Mouse (Mus musculus): ENCODE measurements around the gene Polr1e. TPM values are rescaled to one million over a fixed set of nuclear protein-coding genes. Genes with fewer than 3 reads are reported as not detected.
"Not testable (repeated sequence)": the region's sequence is repeated elsewhere in the genome, so short reads cannot be mapped to it uniquely, and the experiment has no call there.

Polr1e gene
- polyA plus RNA-seq, 1 experiment from 2014 or later = 26.8 TPM

DNA sequence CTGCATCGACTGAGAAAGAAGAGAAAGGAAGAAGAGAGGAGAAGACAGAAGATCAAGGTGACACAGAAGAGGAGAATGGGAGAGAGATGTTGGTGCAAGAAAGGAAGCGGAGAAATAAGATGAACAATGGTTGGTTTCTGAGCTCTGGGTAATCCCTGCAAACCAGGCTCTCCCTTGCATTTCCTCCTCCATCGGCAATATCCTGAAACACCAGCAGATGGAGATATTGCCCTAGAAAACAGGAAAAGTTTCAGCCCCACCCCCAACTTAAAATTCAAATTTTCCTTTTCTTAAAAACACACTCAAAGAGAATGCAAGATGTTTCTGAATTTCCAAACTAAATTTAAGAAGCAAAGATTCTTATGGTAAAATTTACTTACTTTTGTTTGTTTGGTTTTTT is 2.8 kb upstream of the Polr1e start:
- Histone ChIP-seq H3K4me1 (ENCODE audit: control insufficient read depth, insufficient read depth, low read depth, low read length) (peaks cover 28% of the 10 kb centered on the region), H3K27ac (ENCODE audit: low read depth, low read length) (no peak overlapping the region), H3K4me3 (ENCODE audit: low read length) (no peak overlapping the region), H3K9me3 (ENCODE audit: control insufficient read depth, low read length) (no peaks in the 10 kb centered on the region), H3K9ac (ENCODE audit: low read depth, low read length) (peak overlapping the region; percentile 47; the same call in 1 of the 2 replicates), H3K4me2 (ENCODE audit: low read length) (no peak overlapping the region), H3K27me3 (replicated peaks; ENCODE audit: control insufficient read depth, insufficient read depth, low read length) (no peaks in the 10 kb centered on the region), H3K36me3 (ENCODE audit: control insufficient read depth, insufficient read depth, low read length) (no peaks in the 10 kb centered on the region)
- ATAC-seq = no peak
- 11% methylated on average over 3 of the region's 3 CpGs for WGBS

DNA sequence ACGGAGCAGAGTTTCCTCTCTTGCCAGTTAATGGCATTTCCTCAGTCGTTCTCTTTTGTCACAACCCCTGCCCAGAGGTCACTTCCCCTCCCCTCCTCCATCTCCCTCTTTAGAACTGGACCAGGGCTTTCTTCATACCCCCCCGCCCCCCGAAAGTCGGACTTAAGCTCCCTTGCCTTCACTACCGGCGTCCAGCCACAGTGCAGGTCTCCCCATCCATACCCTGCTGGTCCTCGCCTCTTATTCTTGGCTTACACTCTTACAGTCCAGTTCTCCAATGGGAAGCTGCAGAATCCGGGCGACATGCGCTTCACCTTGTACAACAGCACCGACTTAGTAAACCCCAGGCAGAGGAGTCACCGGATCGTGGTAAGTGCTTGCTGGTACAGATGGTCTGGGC is 626 bp downstream of the Polr1e start:
- Histone ChIP-seq H3K27ac (ENCODE audit: low read depth, low read length) (peak overlapping the region; percentile 8; the same call in 1 of the 2 replicates), H3K4me3 (ENCODE audit: low read length) (peak overlapping the region; percentile 73), H3K4me1 (ENCODE audit: control insufficient read depth, insufficient read depth, low read depth, low read length) (peaks cover 19% of the 10 kb centered on the region), H3K9me3 (ENCODE audit: control insufficient read depth, low read length) (no peaks in the 10 kb centered on the region), H3K27me3 (replicated peaks; ENCODE audit: control insufficient read depth, insufficient read depth, low read length) (no peaks in the 10 kb centered on the region), H3K4me2 (ENCODE audit: low read length) (peak overlapping the region; percentile 95), H3K9ac (ENCODE audit: low read depth, low read length) (peak overlapping the region; percentile 71), H3K36me3 (ENCODE audit: control insufficient read depth, insufficient read depth, low read length) (0 out of 2 replicates have a peak, but pooled peaks cover 3% of the 10 kb centered on the region)
- ATAC-seq = peak; percentile 38
- 2% methylated on average over 14 of the region's 14 CpGs for WGBS

DNA sequence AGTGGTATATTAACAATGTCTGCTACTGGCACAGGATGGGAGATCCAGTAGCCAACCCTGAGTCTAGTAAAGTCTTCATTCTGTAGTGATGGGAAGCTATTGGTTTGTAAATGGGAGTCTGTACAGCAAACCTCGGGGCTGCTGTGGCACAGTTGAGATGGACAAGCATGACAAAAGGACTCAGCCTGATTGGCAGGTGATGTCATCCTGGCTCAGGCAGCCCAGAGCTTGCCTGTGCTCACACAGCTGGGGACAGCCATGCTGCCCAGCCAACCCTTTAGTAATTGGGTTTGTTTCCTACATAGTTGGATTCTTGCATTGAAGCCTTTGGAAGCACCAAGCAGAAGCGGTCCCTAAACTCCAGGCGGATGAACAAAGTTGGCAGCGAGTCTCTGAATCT is 8.1 kb downstream of the Polr1e start:
- Histone ChIP-seq H3K4me2 (ENCODE audit: low read length) (no peak overlapping the region), H3K4me3 (ENCODE audit: low read length) (no peak overlapping the region), H3K4me1 (ENCODE audit: control insufficient read depth, insufficient read depth, low read depth, low read length) (no peaks in the 10 kb centered on the region), H3K27ac (ENCODE audit: low read depth, low read length) (no peak overlapping the region), H3K27me3 (replicated peaks; ENCODE audit: control insufficient read depth, insufficient read depth, low read length) (no peaks in the 10 kb centered on the region), H3K36me3 (ENCODE audit: control insufficient read depth, insufficient read depth, low read length) (peaks cover 16% of the 10 kb centered on the region), H3K9ac (ENCODE audit: low read depth, low read length) (no peak overlapping the region), H3K9me3 (ENCODE audit: control insufficient read depth, low read length) (no peaks in the 10 kb centered on the region)
- ATAC-seq = no peak
- 86% methylated on average over 4 of the region's 4 CpGs for WGBS

DNA sequence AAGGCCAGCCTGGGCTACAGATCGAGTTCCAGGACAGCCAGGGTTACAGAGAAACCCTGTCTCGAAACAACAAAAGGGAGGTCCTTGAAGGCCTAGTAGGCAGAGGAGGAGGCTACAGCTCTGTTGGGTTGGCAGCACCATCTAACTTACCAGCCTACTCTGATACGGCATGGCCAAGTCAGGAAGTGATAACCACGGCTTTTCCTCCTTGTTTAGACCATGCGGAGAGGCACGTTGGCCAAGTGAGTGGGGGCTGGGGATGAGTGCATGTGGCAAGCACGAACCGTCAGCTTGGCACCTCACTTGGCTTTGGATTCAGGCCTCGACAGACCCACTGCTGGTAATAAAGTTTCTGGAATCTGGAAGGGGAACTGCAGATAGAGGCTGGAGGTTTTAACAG is 14.2 kb downstream of the Polr1e start:
- no peak overlapping the region for H3K9ac ChIP-seq (ENCODE audit: low read depth, low read length)
- no peaks in the 10 kb centered on the region for H3K27me3 ChIP-seq (replicated peaks; ENCODE audit: control insufficient read depth, insufficient read depth, low read length)
- no peaks in the 10 kb centered on the region for H3K4me1 ChIP-seq (ENCODE audit: control insufficient read depth, insufficient read depth, low read depth, low read length)
- no peak overlapping the region for H3K27ac ChIP-seq (ENCODE audit: low read depth, low read length)
- H3K4me3 ChIP-seq (ENCODE audit: low read length) = no peak overlapping the region
- no peak for ATAC-seq
- H3K4me2 ChIP-seq (ENCODE audit: low read length) = no peak overlapping the region
- no peaks in the 10 kb centered on the region for H3K9me3 ChIP-seq (ENCODE audit: control insufficient read depth, low read length)
- 89% methylated on average over 9 of the region's 9 CpGs for WGBS
- peaks cover 32% of the 10 kb centered on the region for H3K36me3 ChIP-seq (ENCODE audit: control insufficient read depth, insufficient read depth, low read length)

DNA sequence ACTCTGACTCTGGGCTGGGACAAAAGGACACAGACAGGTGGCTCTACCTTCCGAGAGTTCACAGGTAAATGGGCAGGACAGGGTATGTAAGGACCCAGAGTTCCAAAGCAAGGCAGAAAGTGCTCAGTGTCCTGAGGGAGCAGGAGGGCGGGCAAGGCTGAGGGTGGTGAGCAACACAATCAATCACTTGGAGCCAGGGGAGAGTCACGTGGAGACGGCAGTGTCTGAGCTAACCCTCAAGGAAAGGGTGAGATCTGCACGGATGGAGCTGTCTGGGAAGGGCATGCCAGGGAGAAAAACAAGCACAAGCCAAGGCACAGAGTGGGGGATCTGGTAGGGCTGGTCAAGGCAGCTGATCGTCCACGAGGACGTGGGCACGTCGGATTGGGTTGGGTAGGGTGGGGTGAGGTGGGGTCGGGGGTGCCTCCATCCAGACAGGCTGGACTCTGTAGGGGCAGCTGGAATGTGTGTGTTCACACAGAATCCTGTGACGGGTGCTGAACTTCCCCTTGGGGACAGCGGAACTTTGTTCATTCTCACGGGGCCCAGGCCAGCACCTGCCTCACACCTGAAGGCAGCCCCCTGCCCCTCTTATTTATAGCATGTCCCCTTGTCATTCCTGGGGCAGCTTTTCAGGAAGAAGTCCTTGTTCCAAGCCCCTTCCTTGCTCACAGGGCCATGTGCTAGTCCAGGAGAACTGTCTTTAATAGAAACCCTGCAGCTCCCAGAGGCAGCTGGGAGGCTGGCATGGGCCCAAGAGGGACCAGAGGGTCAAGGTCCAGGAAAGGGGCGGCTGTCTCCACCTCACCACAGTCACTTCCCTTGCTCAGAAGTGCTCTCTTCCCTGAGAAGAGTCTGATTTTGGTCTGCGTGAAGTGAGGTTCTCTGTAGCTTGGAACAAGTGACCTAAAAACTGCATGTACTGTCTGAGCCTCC is 16.6 kb downstream of the Polr1e start:
- WGBS = 77% methylated on average over 16 of the region's 16 CpGs
- no peak overlapping the region for H3K9ac ChIP-seq (ENCODE audit: low read depth, low read length)
- H3K27ac ChIP-seq (ENCODE audit: low read depth, low read length) = no peak overlapping the region
- no peaks in the 10 kb centered on the region for H3K4me1 ChIP-seq (ENCODE audit: control insufficient read depth, insufficient read depth, low read depth, low read length)
- H3K36me3 ChIP-seq (ENCODE audit: control insufficient read depth, insufficient read depth, low read length) = peaks cover 31% of the 10 kb centered on the region
- 0 out of 2 replicates have a peak, but pooled peaks have one; percentile 48 for ATAC-seq
- H3K9me3 ChIP-seq (ENCODE audit: control insufficient read depth, low read length) = no peaks in the 10 kb centered on the region
- H3K4me2 ChIP-seq (ENCODE audit: low read length) = no peak overlapping the region
- no peak overlapping the region for H3K4me3 ChIP-seq (ENCODE audit: low read length)
- H3K27me3 ChIP-seq (replicated peaks; ENCODE audit: control insufficient read depth, insufficient read depth, low read length) = no peaks in the 10 kb centered on the region

DNA sequence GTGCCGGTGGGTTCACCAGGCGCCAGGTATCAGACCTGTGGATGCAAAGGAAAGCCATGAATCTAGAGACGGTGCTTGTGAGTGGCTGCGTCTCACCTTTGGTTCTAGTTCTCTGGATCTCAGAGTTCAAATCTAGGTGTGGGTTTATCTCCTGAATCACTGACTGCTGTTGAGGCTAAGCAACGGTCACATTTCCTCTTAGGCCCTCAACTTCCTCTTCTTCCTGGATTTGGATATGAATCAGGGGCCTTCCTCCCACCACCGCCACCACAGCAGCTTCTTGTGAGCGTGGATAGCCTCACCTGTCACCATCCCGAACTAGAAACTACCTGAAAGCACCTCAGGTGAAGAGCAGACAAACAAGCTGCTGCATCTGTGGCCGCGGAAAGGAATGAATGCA is 17.7 kb downstream of the Polr1e start:
- no peaks in the 10 kb centered on the region for H3K27me3 ChIP-seq (replicated peaks; ENCODE audit: control insufficient read depth, insufficient read depth, low read length)
- no peaks in the 10 kb centered on the region for H3K4me1 ChIP-seq (ENCODE audit: control insufficient read depth, insufficient read depth, low read depth, low read length)
- H3K4me2 ChIP-seq (ENCODE audit: low read length) = no peak overlapping the region
- H3K36me3 ChIP-seq (ENCODE audit: control insufficient read depth, insufficient read depth, low read length) = peaks cover 31% of the 10 kb centered on the region
- H3K27ac ChIP-seq (ENCODE audit: low read depth, low read length) = no peak overlapping the region
- ATAC-seq = no peak
- H3K9me3 ChIP-seq (ENCODE audit: control insufficient read depth, low read length) = no peaks in the 10 kb centered on the region
- no peak overlapping the region for H3K9ac ChIP-seq (ENCODE audit: low read depth, low read length)
- 96% methylated on average over 10 of the region's 10 CpGs for WGBS
- H3K4me3 ChIP-seq (ENCODE audit: low read length) = no peak overlapping the region

DNA sequence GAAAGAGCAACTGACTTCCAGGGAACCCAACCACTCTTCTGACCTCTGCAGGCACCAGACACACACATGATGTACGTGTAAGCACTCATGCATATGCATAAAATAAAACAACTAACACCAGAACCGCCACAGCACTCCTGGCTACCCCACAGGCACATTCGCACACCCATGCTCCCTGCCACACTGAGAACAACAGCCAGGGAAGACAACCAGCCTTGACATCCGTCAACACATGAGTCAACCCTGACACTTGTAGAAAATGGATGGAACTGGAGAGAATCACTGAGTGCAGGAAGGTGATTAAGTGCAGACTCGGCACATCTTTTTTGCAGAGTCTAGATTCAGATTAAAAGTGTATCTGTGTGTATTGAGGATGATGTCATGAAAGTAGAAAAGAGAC is 18.2 kb downstream of the Polr1e start:
- no peak overlapping the region for H3K4me3 ChIP-seq (ENCODE audit: low read length)
- no peaks in the 10 kb centered on the region for H3K9me3 ChIP-seq (ENCODE audit: control insufficient read depth, low read length)
- no peak overlapping the region for H3K27ac ChIP-seq (ENCODE audit: low read depth, low read length)
- no peak overlapping the region for H3K9ac ChIP-seq (ENCODE audit: low read depth, low read length)
- H3K36me3 ChIP-seq (ENCODE audit: control insufficient read depth, insufficient read depth, low read length) = peaks cover 33% of the 10 kb centered on the region
- H3K4me2 ChIP-seq (ENCODE audit: low read length) = no peak overlapping the region
- no peaks in the 10 kb centered on the region for H3K27me3 ChIP-seq (replicated peaks; ENCODE audit: control insufficient read depth, insufficient read depth, low read length)
- ATAC-seq = no peak
- 83% methylated on average over 5 of the region's 5 CpGs for WGBS
- H3K4me1 ChIP-seq (ENCODE audit: control insufficient read depth, insufficient read depth, low read depth, low read length) = no peaks in the 10 kb centered on the region

DNA sequence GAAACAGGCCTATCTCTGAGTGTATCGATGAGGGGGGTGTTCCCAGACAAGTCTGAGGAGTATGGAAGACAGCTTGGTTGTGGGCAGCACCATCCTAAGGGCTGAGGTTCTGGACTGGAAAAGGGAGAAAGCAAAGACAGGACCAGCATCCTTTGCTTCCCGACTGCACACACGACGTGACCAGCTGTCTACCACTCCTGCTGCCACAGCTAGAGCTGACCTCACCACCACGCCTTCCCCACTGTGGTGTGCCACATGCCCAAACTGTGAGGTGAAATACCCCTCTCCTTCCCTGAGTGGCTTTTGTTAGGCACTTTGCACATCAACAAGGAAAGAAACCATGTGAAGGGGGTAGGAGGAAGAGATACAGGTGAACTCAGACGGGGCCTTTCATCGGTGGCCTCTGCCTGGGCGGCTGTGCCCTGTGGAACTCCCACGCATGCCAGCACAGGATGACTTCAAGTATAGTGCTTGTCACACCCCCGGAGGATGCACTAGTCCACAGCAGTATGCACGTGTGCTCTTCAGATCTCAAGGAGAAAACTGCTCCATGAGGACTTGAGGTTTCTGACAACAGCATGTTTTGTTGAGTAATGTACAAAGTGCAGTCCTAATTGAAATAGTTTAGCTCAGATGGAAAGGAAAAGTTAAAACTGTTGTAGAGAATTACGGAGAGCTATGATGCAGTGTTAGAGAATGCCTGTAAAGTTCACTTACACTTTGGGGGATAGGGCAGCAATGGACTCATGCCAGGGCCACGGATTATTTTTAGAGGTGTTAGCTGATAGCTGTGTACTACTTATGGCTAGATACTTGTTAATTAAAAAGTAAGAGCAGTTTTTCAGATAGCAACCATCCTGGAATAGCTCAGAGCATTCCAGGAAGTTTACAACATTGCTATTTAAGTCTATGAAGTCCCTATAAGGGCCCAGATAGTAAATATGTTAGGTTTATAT is 19.4 kb downstream of the Polr1e start:
- Histone ChIP-seq H3K36me3 (ENCODE audit: control insufficient read depth, insufficient read depth, low read length) (peaks cover 34% of the 10 kb centered on the region), H3K4me2 (ENCODE audit: low read length) (no peak overlapping the region), H3K4me3 (ENCODE audit: low read length) (no peak overlapping the region), H3K27ac (ENCODE audit: low read depth, low read length) (no peak overlapping the region), H3K9me3 (ENCODE audit: control insufficient read depth, low read length) (no peaks in the 10 kb centered on the region), H3K4me1 (ENCODE audit: control insufficient read depth, insufficient read depth, low read depth, low read length) (no peaks in the 10 kb centered on the region), H3K27me3 (replicated peaks; ENCODE audit: control insufficient read depth, insufficient read depth, low read length) (no peaks in the 10 kb centered on the region), H3K9ac (ENCODE audit: low read depth, low read length) (no peak overlapping the region)
- 93% methylated on average over 13 of the region's 13 CpGs for WGBS
- no peak for ATAC-seq

DNA sequence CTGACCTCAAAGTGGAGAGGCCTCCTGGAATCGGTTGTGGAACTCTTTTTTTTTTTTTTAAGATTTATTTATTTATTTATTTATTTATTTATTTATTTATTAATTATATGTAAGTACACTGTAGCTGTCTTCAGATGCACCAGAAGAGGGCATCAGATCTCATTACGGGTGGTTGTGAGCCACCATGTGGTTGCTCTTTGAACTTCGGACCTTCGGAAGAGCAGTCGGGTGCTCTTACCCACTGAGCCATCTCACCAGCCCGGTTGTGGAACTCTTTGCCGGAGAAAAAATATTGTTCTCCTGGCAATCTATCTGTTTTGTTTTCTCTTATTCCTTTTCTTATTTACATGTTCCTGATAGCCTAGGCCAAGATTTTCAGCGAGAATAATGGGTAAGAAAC is 20.5 kb downstream of the Polr1e start:
- ATAC-seq; H3K27ac ChIP-seq (ENCODE audit: low read depth, low read length); H3K9ac ChIP-seq (ENCODE audit: low read depth, low read length); H3K4me2 ChIP-seq (ENCODE audit: low read length); H3K9me3 ChIP-seq (ENCODE audit: control insufficient read depth, low read length); H3K4me1 ChIP-seq (ENCODE audit: control insufficient read depth, insufficient read depth, low read depth, low read length); H3K27me3 ChIP-seq (replicated peaks; ENCODE audit: control insufficient read depth, insufficient read depth, low read length); H3K4me3 ChIP-seq (ENCODE audit: low read length): not testable (repeated sequence)
- H3K36me3 ChIP-seq (ENCODE audit: control insufficient read depth, insufficient read depth, low read length) = peaks cover 31% of the 10 kb centered on the region
- WGBS = 60% methylated on average over 8 of the region's 8 CpGs
